Mouse (Mus musculus) 416B (cell line): ENCODE measurements at regions not wholly inside any gene's neighbourhood (a gene's known extent, or its start where the extent isn't known, plus 50 kb on each side); places are given as distances from the start of the nearest gene placed in this dataset.

Experiments used
- DNase-seq: peaks from one replicate; pipeline ENCODE4 v3.0.0; 2011; ENCODE audit warnings: low read depth

- DNase-seq = no peak
Measured at GRCm38 (mm10) chr1:80030635-80031034, 169.7 kb upstream of the Serpine2 start.

- no peak for DNase-seq
Measured at GRCm38 (mm10) chr1:80030224-80030623, 169.2 kb upstream of the Serpine2 start.

DNA sequence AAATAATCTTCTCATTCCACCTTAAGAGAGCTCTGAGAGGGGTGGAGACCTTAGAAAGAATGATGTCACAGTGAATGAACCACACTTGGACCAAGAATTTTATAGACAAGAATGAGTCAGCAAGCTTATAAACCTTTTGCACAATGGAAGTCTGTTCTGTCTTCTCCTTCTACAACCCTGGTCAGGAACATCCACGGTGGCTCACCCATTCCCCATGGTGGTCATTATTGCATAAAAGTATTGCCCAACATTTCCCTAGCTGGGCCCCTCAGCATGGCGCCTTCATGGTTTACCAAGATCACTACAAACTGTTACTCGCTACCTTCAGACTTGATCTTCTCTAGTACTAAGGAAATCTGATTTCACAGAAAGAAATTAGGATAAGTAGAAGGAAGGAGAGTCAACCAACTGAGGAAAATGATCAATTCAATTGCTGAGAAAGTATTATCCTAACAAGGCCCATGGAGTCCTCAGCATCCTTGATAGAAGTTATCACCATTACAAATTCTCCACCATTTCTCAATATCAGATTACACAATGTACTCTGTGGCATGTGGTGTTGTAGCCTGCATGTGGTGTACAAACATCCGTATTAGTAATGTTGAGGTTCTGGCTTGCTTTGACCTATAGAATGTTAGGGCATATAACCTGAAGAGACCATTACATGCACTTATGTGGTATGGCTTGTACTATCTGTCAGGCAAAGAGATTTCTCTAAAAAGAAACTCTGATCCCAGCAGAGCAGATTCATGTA is 165.1 kb upstream of the Serpine2 start:
- peak; percentile 66 for DNase-seq

DNA sequence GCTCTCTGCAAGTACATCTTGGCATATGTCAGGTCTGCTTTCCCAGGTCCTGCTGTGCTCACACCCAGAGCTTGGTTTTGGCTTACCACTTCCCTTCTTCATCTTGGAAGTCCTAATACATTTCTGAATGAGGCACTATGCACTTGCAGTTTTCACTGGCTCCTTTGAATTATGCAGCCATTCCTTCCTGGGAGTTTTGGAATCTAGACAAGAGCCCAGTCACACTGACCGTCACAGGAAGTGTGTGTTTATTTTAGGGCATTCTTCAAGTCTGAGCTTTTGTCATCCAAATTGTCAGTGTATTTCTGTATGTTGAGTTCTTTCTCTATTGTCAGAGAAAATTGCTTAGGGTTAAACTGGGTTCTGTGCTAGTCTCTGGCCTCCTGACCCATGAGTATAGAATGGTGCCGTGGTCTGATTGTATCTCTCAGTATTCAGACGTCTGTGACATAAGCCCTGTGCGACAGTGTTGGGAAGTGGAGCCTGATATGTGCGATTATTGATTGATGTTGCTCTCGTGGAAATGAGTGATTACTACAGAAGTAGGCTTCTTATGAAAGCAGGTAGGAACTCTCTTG is 162.6 kb upstream of the Serpine2 start:
- DNase-seq = no peak

DNA sequence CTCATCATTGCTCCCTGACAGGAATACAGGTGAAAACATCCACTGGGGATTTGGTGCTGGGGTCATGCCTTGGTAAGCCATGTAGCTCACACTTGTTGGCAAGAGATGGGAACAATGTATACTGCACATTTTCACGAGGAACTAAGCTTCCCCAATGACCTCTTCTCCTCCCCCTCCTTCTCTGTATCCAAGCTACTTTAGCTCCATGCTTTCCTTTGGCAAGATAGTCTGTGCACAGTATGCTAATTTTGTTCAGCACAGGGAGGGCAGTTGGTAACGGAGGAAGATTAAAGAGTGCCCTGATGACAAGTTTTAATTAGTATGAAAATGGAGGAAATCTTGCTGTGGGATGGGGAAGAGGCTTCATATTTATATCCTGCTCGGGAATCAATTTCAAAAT is 160.9 kb upstream of the Serpine2 start:
- DNase-seq = no peak

GRCm38 (mm10) chr1:80018391-80019065 is 157.5 kb upstream of the Serpine2 start:
- DNase-seq = no peak

DNA sequence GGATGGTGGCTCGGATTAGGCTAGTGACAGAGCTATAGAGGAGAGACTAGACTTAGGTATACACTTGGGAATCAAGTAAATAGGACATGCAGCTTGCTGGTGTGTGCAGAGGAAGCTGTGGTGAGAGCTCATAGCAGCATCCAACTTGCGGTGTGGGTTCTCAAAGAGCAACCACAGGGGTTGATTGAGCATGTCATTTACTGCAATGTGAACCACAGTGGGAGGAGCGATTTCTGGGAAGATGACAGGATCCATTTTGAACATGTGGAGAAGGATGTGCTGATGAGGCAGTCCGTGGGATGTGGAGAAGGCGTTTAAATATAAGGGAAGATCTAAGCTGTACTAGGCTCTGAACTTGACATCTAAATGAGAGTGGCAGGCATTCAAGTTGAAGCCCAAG is 154.5 kb upstream of the Serpine2 start:
- DNase-seq = peak; percentile 40

GRCm38 (mm10) chr1:80014586-80014985 is 153.6 kb upstream of the Serpine2 start:
- DNase-seq = no peak

DNA sequence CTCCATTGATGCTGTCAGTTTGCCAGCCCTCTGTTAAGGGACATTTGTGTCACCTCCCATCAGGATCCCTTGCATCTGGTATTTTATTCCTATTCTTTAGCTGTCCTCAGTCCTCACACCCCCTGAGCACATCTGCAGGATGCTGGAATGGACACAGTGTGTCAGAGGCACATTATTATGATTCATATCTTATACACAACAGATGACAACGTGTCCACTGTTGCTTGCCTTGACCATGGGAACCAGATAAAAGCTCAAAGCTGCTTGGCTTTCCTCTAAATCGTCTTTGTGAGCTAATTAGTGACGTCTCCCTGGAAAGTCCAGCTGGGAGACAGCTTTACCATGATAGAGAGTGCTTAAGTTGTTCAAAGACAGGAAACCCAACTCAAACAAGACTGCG is 149.7 kb upstream of the Serpine2 start:
- no peak for DNase-seq

- DNase-seq = peak; percentile 2
Measured at GRCm38 (mm10) chr1:79999081-79999480, 138.1 kb upstream of the Serpine2 start.

- no peak for DNase-seq
Measured at GRCm38 (mm10) chr1:79997911-79998310, 136.9 kb upstream of the Serpine2 start.

DNA sequence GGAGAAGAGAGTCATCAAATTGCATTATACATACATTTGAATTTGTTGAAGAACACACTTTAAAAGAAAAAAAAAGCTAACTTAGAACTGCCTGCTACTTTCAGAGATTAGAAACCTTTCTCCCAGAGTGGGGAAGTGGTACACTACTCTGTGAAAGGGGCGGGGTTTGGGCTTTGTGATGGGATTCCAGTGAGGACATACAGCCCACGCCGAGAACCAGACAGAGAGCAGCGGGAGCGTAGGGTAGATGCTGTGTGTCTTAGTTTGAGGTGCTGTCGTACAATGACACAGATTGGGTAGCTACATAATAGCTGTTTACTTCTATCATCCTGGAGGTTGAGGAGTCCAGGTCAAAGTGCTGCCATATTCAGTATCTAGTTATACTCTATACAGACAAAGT is 136.5 kb upstream of the Serpine2 start:
- no peak for DNase-seq

DNA sequence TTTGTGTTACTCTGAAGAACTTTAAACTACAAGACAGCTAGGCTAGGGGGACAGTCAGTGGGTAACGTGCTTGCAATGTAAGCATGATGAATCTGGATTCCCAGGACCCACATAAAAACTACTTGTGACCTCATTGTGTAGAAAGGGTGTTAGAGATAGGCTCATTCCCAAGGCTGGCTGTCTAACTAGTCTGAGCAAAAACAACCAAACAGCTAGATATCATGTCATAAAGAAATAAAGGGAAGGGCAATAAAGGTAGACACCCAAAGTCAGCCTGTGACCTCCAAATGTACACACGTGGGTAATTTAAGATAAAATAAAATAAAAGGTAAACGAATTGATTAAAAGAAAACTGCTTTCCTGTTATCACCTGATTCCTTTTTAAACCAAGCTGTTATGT is 123.7 kb upstream of the Serpine2 start:
- no peak for DNase-seq

GRCm38 (mm10) chr1:79982678-79983280 is 121.8 kb upstream of the Serpine2 start:
- no peak for DNase-seq

DNA sequence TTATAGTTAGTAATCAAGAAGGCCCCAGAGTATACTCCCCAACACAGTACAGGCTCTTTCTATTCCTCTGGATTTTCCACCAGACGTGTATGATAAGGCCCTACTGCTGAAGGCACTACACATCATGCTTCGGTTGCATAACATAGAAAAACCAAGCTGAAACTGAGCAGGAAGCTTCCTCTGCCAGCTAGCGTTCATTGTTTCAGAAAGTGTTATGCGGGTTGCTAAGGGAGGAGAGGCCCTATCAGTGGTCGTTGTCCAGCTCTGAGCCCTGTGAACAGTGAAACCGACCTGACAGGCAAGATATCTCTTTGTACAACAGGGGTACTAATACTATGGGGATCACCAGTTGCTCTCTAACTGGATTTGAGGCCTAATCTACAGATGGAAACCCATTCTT is 118.9 kb upstream of the Serpine2 start:
- DNase-seq = no peak

DNA sequence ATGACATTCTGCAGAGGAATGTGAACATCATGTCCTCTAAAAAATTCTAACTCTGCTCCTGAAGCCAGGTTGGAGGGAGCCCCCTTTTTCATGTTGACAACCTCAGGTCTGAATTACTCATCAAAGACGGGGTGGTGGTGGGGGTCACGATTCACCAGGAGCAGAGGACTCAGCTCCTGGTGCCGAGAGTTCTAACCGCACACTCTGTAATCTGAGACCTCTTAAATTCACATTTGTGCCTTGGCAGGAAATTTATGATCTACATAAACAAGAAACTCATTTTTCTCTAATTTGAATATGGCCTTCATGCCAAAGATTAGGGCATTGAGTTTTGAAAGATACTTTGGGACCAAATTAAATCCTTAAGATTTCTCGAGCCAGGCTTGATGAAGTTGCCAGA is 117.2 kb upstream of the Serpine2 start:
- no peak for DNase-seq

DNA sequence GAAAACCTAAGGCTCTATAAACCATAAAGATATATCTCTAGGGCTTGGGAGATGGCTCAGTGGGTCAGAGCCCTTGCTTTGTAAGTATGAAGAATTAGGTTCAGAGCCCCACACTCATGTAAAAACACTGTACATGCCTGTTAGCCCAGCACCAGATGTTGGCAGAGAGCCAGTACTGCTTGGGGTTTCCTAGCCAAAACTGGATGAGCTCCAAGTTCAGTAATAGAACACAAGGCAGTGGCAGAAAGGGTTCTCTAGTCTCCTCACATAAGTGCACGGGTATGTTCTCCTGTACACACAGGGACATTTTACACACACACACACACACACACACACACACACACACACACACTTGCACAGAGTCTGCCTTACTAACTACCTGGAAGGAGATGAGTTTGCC is 95.1 kb upstream of the Serpine2 start:
- peak; percentile 15 for DNase-seq

DNA sequence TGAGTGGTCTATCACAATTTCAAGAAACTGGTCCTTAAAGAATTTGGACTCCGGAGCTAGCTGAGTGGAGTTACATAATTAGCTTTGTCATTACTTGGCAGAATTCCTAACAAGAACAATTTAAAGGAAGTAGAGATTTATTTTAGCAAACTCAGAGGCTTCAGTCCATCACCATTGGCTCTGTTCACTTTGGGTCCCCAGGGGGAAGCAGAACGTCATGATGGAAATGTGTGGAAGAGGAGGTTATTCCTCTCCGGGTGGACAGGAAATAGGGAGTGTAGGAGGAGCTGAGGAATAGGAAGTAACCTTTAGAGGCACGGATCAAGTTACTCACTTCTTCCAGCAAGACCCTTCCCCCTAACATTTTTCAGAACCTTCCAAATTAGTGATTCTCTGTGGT is 83.3 kb upstream of the Serpine2 start:
- no peak for DNase-seq

GRCm38 (mm10) chr1:79932435-79932834 is 71.5 kb upstream of the Serpine2 start:
- DNase-seq = peak; percentile 32

DNA sequence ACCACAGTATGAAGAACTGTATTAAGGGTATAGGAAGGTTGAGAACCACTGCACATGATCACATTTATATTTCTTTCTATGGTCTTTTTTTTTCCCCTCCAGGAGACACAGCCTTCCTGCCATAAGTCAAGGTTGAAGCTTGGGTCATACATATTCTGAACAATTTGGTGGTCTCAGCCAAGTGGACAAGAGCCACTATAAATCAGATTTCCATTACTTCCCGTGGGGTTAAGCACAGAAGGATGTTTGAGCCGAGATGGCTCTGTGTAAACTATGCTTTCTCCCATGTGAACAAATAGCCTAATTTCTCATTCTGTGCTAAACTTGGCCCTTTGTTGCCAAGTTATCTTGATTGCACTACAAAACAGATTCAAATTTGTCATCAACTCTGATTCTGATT is 66.8 kb upstream of the Serpine2 start:
- no peak for DNase-seq

GRCm38 (mm10) chr1:79925776-79926175 is 64.8 kb upstream of the Serpine2 start:
- no peak for DNase-seq

DNA sequence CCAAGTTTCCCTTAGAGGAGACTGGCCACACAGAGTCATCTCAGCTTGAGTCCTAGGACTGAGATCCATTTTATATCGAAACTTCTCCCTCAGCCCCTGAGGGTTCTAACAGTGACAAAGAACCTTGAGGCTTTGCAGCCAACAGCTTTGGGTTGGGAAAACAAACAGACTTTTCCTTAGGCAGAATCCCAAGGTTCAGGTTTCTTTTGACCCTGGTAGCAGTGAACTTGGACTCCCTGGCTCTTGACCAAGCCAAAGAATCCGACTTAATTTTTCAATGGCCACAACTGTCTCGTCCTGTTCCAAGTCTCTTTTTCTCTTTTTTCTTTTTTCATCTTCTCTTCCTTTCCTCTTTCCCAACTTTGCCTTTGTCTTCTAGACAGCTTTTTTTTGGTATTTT is 60.9 kb upstream of the Serpine2 start:
- no peak for DNase-seq

DNA sequence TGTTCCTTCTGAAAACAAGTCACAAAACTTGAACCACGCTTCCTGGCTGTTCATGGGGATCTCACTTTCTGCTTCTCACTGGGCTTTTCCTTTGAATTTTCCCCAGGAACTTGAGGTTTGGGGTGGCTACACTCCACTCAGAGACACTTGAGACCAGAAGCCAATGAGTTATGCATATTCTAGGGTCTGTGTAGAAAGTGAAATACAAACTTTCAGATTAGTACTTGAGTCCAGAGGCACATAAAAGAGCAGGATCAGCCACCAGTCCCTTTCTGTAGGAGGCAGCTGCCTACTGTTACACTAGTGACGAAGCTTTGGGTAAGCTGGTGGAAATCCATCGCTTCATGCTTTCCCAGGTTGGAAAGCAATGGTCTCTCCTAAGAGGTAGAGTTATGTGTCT is 60.4 kb upstream of the Serpine2 start:
- no peak for DNase-seq
